Mouse (Mus musculus): ENCODE data around the gene Ntrk3. TPM values are rescaled to one million over a fixed set of nuclear protein-coding genes. Genes with fewer than 3 reads are reported as not detected.

Gene Ntrk3
- total RNA-seq, 2 experiments from 2014 or later: 1.1 to 1.5 TPM

- H3K27ac ChIP-seq: no peak overlapping the region
- no peak for DNase-seq
- H3K4me3 ChIP-seq: no peak overlapping the region
- intact Hi-C loops (cut with DNase I): no loop called here
- no peak for TF ChIP-seq CTCF (IDR thresholded peaks at IDR 0.05)
These were observed 331.0 kb downstream of the Ntrk3 start for GRCm38 (mm10) chr7:78406641-78407291.

GRCm38 (mm10) chr7:78404481-78404880 is 333.3 kb downstream of the Ntrk3 start:
- Histone ChIP-seq H3K4me3 (no peak overlapping the region), H3K27ac (no peak overlapping the region)
- no peak for DNase-seq
- no peak for TF ChIP-seq CTCF (IDR thresholded peaks at IDR 0.05)
- intact Hi-C loops (cut with DNase I): no loop called here

- Histone ChIP-seq H3K4me3 (no peak overlapping the region), H3K27ac (no peak overlapping the region)
- no peak for TF ChIP-seq CTCF (IDR thresholded peaks at IDR 0.05)
- no peak for DNase-seq
- intact Hi-C loops (cut with DNase I): no loop called here
These were observed 335.3 kb downstream of the Ntrk3 start for GRCm38 (mm10) chr7:78402495-78402894.

- no peak for TF ChIP-seq CTCF (IDR thresholded peaks at IDR 0.05)
- Histone ChIP-seq H3K4me3 (no peak overlapping the region), H3K27ac (no peak overlapping the region)
- intact Hi-C loops (cut with DNase I): no loop called here
- no peak for DNase-seq
These were observed 337.6 kb downstream of the Ntrk3 start for GRCm38 (mm10) chr7:78400219-78400618.

- TF ChIP-seq CTCF (IDR thresholded peaks at IDR 0.05): no peak
- no peak for DNase-seq
- intact Hi-C loops (cut with DNase I): no loop called here
- Histone ChIP-seq H3K27ac (no peak overlapping the region), H3K4me3 (no peak overlapping the region)
These were observed 339.4 kb downstream of the Ntrk3 start for GRCm38 (mm10) chr7:78398377-78398776.

GRCm38 (mm10) chr7:78397215-78397614 is 340.6 kb downstream of the Ntrk3 start:
- intact Hi-C loops (cut with DNase I): no loop called here

GRCm38 (mm10) chr7:78390019-78390418 is 347.8 kb downstream of the Ntrk3 start:
- intact Hi-C loops (cut with DNase I): no loop called here
- no peak overlapping the region for H3K27ac ChIP-seq
- no peak for TF ChIP-seq CTCF (IDR thresholded peaks at IDR 0.05)
- DNase-seq: no peak
- no peak overlapping the region for H3K4me3 ChIP-seq

More at GRCm38 (mm10) chr7:78397215-78397614, 340.6 kb downstream of the Ntrk3 start:
- Histone ChIP-seq H3K4me3 (no peak overlapping the region), H3K27ac (no peak overlapping the region)
- TF ChIP-seq CTCF (IDR thresholded peaks at IDR 0.05): no peak
- no peak for DNase-seq

- no peak for DNase-seq
- intact Hi-C loops (cut with DNase I): no loop called here
- no peak overlapping the region for H3K4me3 ChIP-seq
These were observed 349.7 kb downstream of the Ntrk3 start for GRCm38 (mm10) chr7:78388101-78388500.

GRCm38 (mm10) chr7:78385971-78386370 is 351.8 kb downstream of the Ntrk3 start:
- Histone ChIP-seq H3K27ac (no peak overlapping the region), H3K4me3 (no peak overlapping the region)
- TF ChIP-seq CTCF (IDR thresholded peaks at IDR 0.05): no peak
- no peak for DNase-seq
- intact Hi-C loops (cut with DNase I): no loop called here

More at GRCm38 (mm10) chr7:78388101-78388500, 349.7 kb downstream of the Ntrk3 start:
- H3K27ac ChIP-seq: no peak overlapping the region
- no peak for TF ChIP-seq CTCF (IDR thresholded peaks at IDR 0.05)

GRCm38 (mm10) chr7:78384111-78384510 is 353.7 kb downstream of the Ntrk3 start:
- Histone ChIP-seq H3K27ac (no peak overlapping the region), H3K4me3 (no peak overlapping the region)
- no peak for TF ChIP-seq CTCF (IDR thresholded peaks at IDR 0.05)
- intact Hi-C loops (cut with DNase I): no loop called here
- peak; percentile 31 for DNase-seq

- intact Hi-C loops (cut with DNase I): no loop called here
These were observed 355.7 kb downstream of the Ntrk3 start for GRCm38 (mm10) chr7:78382126-78382525.

GRCm38 (mm10) chr7:78379784-78380183 is 358.0 kb downstream of the Ntrk3 start:
- intact Hi-C loops (cut with DNase I): no loop called here
- DNase-seq: no peak
- TF ChIP-seq CTCF (IDR thresholded peaks at IDR 0.05): no peak
- Histone ChIP-seq H3K4me3 (no peak overlapping the region), H3K27ac (no peak overlapping the region)

More at GRCm38 (mm10) chr7:78382126-78382525, 355.7 kb downstream of the Ntrk3 start:
- no peak for TF ChIP-seq CTCF (IDR thresholded peaks at IDR 0.05)
- Histone ChIP-seq H3K27ac (no peak overlapping the region), H3K4me3 (no peak overlapping the region)
- DNase-seq: no peak

GRCm38 (mm10) chr7:78378306-78378705 is 359.5 kb downstream of the Ntrk3 start:
- no peak for TF ChIP-seq CTCF (IDR thresholded peaks at IDR 0.05)
- H3K27ac ChIP-seq: no peak overlapping the region
- intact Hi-C loops (cut with DNase I): no loop called here
- DNase-seq: no peak
- H3K4me3 ChIP-seq: no peak overlapping the region

GRCm38 (mm10) chr7:78376875-78377274 is 360.9 kb downstream of the Ntrk3 start:
- no peak overlapping the region for H3K27ac ChIP-seq
- intact Hi-C loops (cut with DNase I): no loop called here
- no peak for TF ChIP-seq CTCF (IDR thresholded peaks at IDR 0.05)
- no peak for DNase-seq
- H3K4me3 ChIP-seq: no peak overlapping the region

Data from gastrocnemius, adult 2 months (tissue).